Mouse (Mus musculus): ENCODE measurements around the gene Dok1.

Gene Dok1

GRCm38 (mm10) chr6:83049367-83049766 lies 16.1 kb upstream of the Dok1 start:
- no peak for DNase-seq (ENCODE audit: low spot score)

- DNase-seq (ENCODE audit: low spot score) = no peak
These were observed 11.5 kb upstream of the Dok1 start for GRCm38 (mm10) chr6:83044742-83045141.

- DNase-seq (ENCODE audit: low spot score) = no peak
These were observed 10.7 kb upstream of the Dok1 start for GRCm38 (mm10) chr6:83043993-83044392.

GRCm38 (mm10) chr6:83043561-83043960 lies 10.3 kb upstream of the Dok1 start:
- no peak for DNase-seq (ENCODE audit: low spot score)

- no peak for DNase-seq (ENCODE audit: low spot score)
These were observed 7.3 kb upstream of the Dok1 start for GRCm38 (mm10) chr6:83040601-83041000.

- peak; percentile 86 for DNase-seq (ENCODE audit: low spot score)
These were observed 5.3 kb upstream of the Dok1 start for GRCm38 (mm10) chr6:83038496-83039012.

- no peak for DNase-seq (ENCODE audit: low spot score)
These were observed 3.9 kb upstream of the Dok1 start for GRCm38 (mm10) chr6:83037188-83037587.

- no peak for DNase-seq (ENCODE audit: low spot score)
These were observed 1.3 kb upstream of the Dok1 start for GRCm38 (mm10) chr6:83034463-83035055.

- peak; percentile 49 for DNase-seq (ENCODE audit: low spot score)
These were observed 491 bp downstream of the Dok1 start for GRCm38 (mm10) chr6:83032769-83033191.

GRCm38 (mm10) chr6:83031921-83032590 lies 1.2 kb downstream of the Dok1 start:
- DNase-seq (ENCODE audit: low spot score) = no peak

- no peak for DNase-seq (ENCODE audit: low spot score)
These were observed 2.2 kb downstream of the Dok1 start for GRCm38 (mm10) chr6:83031111-83031510.

- no peak for DNase-seq (ENCODE audit: low spot score)
These were observed 3.5 kb downstream of the Dok1 start for GRCm38 (mm10) chr6:83029777-83030176.

GRCm38 (mm10) chr6:83027706-83028105 lies 5.6 kb downstream of the Dok1 start:
- no peak for DNase-seq (ENCODE audit: low spot score)

- DNase-seq (ENCODE audit: low spot score) = no peak
These were observed 6.0 kb downstream of the Dok1 start for GRCm38 (mm10) chr6:83027293-83027692.

- DNase-seq (ENCODE audit: low spot score) = no peak
These were observed 8.1 kb downstream of the Dok1 start for GRCm38 (mm10) chr6:83025221-83025620.

GRCm38 (mm10) chr6:83024421-83024820 lies 8.8 kb downstream of the Dok1 start:
- DNase-seq (ENCODE audit: low spot score) = no peak

GRCm38 (mm10) chr6:83023786-83024185 lies 9.5 kb downstream of the Dok1 start:
- DNase-seq (ENCODE audit: low spot score) = no peak

- DNase-seq (ENCODE audit: low spot score) = no peak
These were observed 10.3 kb downstream of the Dok1 start for GRCm38 (mm10) chr6:83023008-83023407.

- DNase-seq (ENCODE audit: low spot score) = no peak
These were observed 12.3 kb downstream of the Dok1 start for GRCm38 (mm10) chr6:83020836-83021593.

- no peak for DNase-seq (ENCODE audit: low spot score)
These were observed 13.2 kb downstream of the Dok1 start for GRCm38 (mm10) chr6:83020121-83020520.

- DNase-seq (ENCODE audit: low spot score) = no peak
These were observed 14.2 kb downstream of the Dok1 start for GRCm38 (mm10) chr6:83019044-83019443.

- DNase-seq (ENCODE audit: low spot score) = peak; percentile 35
These were observed 16.1 kb downstream of the Dok1 start for GRCm38 (mm10) chr6:83017190-83017589.

GRCm38 (mm10) chr6:83015749-83016148 lies 17.5 kb downstream of the Dok1 start:
- no peak for DNase-seq (ENCODE audit: low spot score)

All from ovary, postnatal 36 days (tissue).